Mouse (Mus musculus): Measurements from ENCODE around the gene Aoah.

The Aoah gene

GRCm38 (mm10) chr13:21074847-21075246 lies 280.9 kb downstream of the Aoah start, which contains the start of gene Olfr1370:
Olfr1370 (minus strand) TSS chr13:21074947.
- no peak for DNase-seq (ENCODE audit: low read depth)

- DNase-seq (ENCODE audit: low read depth), result no peak
Observed at GRCm38 (mm10) chr13:21082686-21083085, 288.8 kb downstream of the Aoah start.
